Mouse (Mus musculus): ENCODE measurements around the gene Slc35f4.

GRCm38 (mm10) chr14:49446461-49446860 is 79.4 kb downstream of the Slc35f4 start:
- TF ChIP-seq POLR2A (IDR thresholded peaks at IDR 0.05; ENCODE audit: insufficient read depth, low read depth, low read length) (no peak), CTCF (IDR thresholded peaks at IDR 0.05; ENCODE audit: insufficient read depth, low read depth, low read length) (no peak)

Measured in olfactory bulb, adult 2 months (tissue).